Mouse (Mus musculus): ENCODE data around the gene Gsg1l. TPM values are rescaled to one million over a fixed set of nuclear protein-coding genes. Genes with fewer than 3 reads are reported as not detected.

Gsg1l gene
- polyA plus RNA-seq, 1 experiment = 0.05 TPM

- H3K4me3 ChIP-seq (ENCODE audit: extremely low read depth, insufficient read depth, insufficient read length) = no peak overlapping the region
- no peaks in the 10 kb centered on the region for H3K4me1 ChIP-seq (ENCODE audit: control insufficient read depth, insufficient read depth, insufficient read length)
- DNase-seq (ENCODE audit: low read depth in 1 of 2, low spot score in 2 of 2) = no peak
- H3K27me3 ChIP-seq (ENCODE audit: control insufficient read depth, insufficient read depth, low read length) = no peaks in the 10 kb centered on the region
- 87% methylated on average over 7 of the region's 7 CpGs for WGBS
- no peak overlapping the region for H3K27ac ChIP-seq (ENCODE audit: insufficient read depth, low read length)
- TF ChIP-seq CTCF (IDR thresholded peaks at IDR 0.05; ENCODE audit: extremely low read depth, insufficient read depth, insufficient read length, insufficient replicate concordance) (no peak), POLR2A (IDR thresholded peaks at IDR 0.05; ENCODE audit: low read depth, low read length) (no peak)
- H3K36me3 ChIP-seq (ENCODE audit: control insufficient read depth, insufficient read depth, low read length) = no peaks in the 10 kb centered on the region
Measured at GRCm38 (mm10) chr7:125989969-125990368, 92.2 kb downstream of the Gsg1l start.

- 78% methylated on average over 4 of the region's 4 CpGs for WGBS
- TF ChIP-seq CTCF (IDR thresholded peaks at IDR 0.05; ENCODE audit: extremely low read depth, insufficient read depth, insufficient read length, insufficient replicate concordance) = no peak
- no peak for TF ChIP-seq POLR2A (IDR thresholded peaks at IDR 0.05; ENCODE audit: low read depth, low read length)
- H3K36me3 ChIP-seq (ENCODE audit: control insufficient read depth, insufficient read depth, low read length) = no peaks in the 10 kb centered on the region
- H3K27me3 ChIP-seq (ENCODE audit: control insufficient read depth, insufficient read depth, low read length) = no peaks in the 10 kb centered on the region
- no peaks in the 10 kb centered on the region for H3K4me1 ChIP-seq (ENCODE audit: control insufficient read depth, insufficient read depth, insufficient read length)
- DNase-seq (ENCODE audit: low read depth in 1 of 2, low spot score in 2 of 2) = no peak
- H3K4me3 ChIP-seq (ENCODE audit: extremely low read depth, insufficient read depth, insufficient read length) = no peak overlapping the region
- no peak overlapping the region for H3K27ac ChIP-seq (ENCODE audit: insufficient read depth, low read length)
Measured at GRCm38 (mm10) chr7:125989489-125989888, 92.7 kb downstream of the Gsg1l start.

DNA sequence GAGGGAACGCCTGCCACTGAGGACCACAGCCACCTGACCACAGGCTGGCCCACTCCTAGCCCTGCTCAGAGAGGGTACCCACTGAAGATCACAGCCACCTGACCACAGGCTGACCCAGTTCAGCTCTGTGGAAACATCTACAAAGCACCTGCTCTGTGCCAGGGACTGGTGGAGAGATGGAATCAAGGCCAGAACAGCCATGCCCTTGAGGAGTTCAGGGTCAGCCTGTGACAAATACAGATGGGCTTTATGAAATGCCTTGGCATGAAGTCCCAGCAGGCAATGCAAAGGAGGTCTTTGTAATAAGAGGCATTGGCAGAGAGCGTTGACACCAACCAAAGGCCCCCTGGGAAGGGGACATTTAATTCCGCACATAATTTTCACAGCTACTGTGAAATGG is 93.9 kb downstream of the Gsg1l start:
- DNase-seq (ENCODE audit: low read depth in 1 of 2, low spot score in 2 of 2) = no peak
- Histone ChIP-seq H3K27ac (ENCODE audit: insufficient read depth, low read length) (no peak overlapping the region), H3K27me3 (ENCODE audit: control insufficient read depth, insufficient read depth, low read length) (no peaks in the 10 kb centered on the region), H3K4me1 (ENCODE audit: control insufficient read depth, insufficient read depth, insufficient read length) (no peaks in the 10 kb centered on the region), H3K4me3 (ENCODE audit: extremely low read depth, insufficient read depth, insufficient read length) (no peak overlapping the region), H3K36me3 (ENCODE audit: control insufficient read depth, insufficient read depth, low read length) (no peaks in the 10 kb centered on the region)
- TF ChIP-seq CTCF (IDR thresholded peaks at IDR 0.05; ENCODE audit: extremely low read depth, insufficient read depth, insufficient read length, insufficient replicate concordance) (no peak), POLR2A (IDR thresholded peaks at IDR 0.05; ENCODE audit: low read depth, low read length) (no peak)
- 95% methylated on average over 3 of the region's 3 CpGs for WGBS

- H3K36me3 ChIP-seq (ENCODE audit: control insufficient read depth, insufficient read depth, low read length) = no peaks in the 10 kb centered on the region
- no peak overlapping the region for H3K27ac ChIP-seq (ENCODE audit: insufficient read depth, low read length)
- 82% methylated on average over 3 of the region's 3 CpGs for WGBS
- no peaks in the 10 kb centered on the region for H3K4me1 ChIP-seq (ENCODE audit: control insufficient read depth, insufficient read depth, insufficient read length)
- no peak overlapping the region for H3K4me3 ChIP-seq (ENCODE audit: extremely low read depth, insufficient read depth, insufficient read length)
- DNase-seq (ENCODE audit: low read depth in 1 of 2, low spot score in 2 of 2) = no peak
- no peaks in the 10 kb centered on the region for H3K27me3 ChIP-seq (ENCODE audit: control insufficient read depth, insufficient read depth, low read length)
- TF ChIP-seq POLR2A (IDR thresholded peaks at IDR 0.05; ENCODE audit: low read depth, low read length) (no peak), CTCF (IDR thresholded peaks at IDR 0.05; ENCODE audit: extremely low read depth, insufficient read depth, insufficient read length, insufficient replicate concordance) (no peak)
Measured at GRCm38 (mm10) chr7:125987117-125987516, 95.1 kb downstream of the Gsg1l start.

- Histone ChIP-seq H3K27ac (ENCODE audit: insufficient read depth, low read length) (no peak overlapping the region), H3K36me3 (ENCODE audit: control insufficient read depth, insufficient read depth, low read length) (no peaks in the 10 kb centered on the region), H3K27me3 (ENCODE audit: control insufficient read depth, insufficient read depth, low read length) (no peaks in the 10 kb centered on the region), H3K4me1 (ENCODE audit: control insufficient read depth, insufficient read depth, insufficient read length) (no peaks in the 10 kb centered on the region), H3K4me3 (ENCODE audit: extremely low read depth, insufficient read depth, insufficient read length) (no peak overlapping the region)
- no peak for DNase-seq (ENCODE audit: low read depth in 1 of 2, low spot score in 2 of 2)
- no peak for TF ChIP-seq CTCF (IDR thresholded peaks at IDR 0.05; ENCODE audit: extremely low read depth, insufficient read depth, insufficient read length, insufficient replicate concordance)
- WGBS = 68% methylated on average over 10 of the region's 10 CpGs
Measured at GRCm38 (mm10) chr7:125985565-125985964, 96.6 kb downstream of the Gsg1l start.

GRCm38 (mm10) chr7:125983902-125984841 is 98.0 kb downstream of the Gsg1l start:
- DNase-seq (ENCODE audit: low read depth in 1 of 2, low spot score in 2 of 2) = no peak
- 54% methylated on average over 12 of the region's 12 CpGs for WGBS

DNA sequence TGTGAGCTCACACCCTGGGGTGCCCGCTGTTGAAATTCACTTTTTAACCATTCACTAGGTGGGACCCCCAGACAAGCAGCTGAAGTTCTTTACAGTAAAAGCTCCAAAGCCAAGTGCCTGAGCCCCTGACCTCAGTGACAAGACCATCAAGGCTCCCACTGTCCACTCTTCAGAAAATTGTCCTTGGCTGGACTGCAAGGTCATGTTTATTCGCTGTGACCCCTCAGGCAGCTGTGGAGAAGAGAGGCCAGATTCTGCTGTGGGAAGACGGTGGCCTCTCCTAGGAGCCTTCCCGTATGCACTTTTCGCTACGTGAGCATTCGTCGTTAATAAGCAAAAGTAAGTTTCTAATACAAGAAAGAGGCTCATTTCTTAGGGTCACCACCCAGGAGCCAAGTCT is 102.6 kb downstream of the Gsg1l start:
- Histone ChIP-seq H3K36me3 (ENCODE audit: control insufficient read depth, insufficient read depth, low read length) (no peaks in the 10 kb centered on the region), H3K4me1 (ENCODE audit: control insufficient read depth, insufficient read depth, insufficient read length) (no peaks in the 10 kb centered on the region), H3K27me3 (ENCODE audit: control insufficient read depth, insufficient read depth, low read length) (no peaks in the 10 kb centered on the region), H3K4me3 (ENCODE audit: extremely low read depth, insufficient read depth, insufficient read length) (no peak overlapping the region), H3K27ac (ENCODE audit: insufficient read depth, low read length) (no peak overlapping the region)
- no peak for DNase-seq (ENCODE audit: low read depth in 1 of 2, low spot score in 2 of 2)
- TF ChIP-seq CTCF (IDR thresholded peaks at IDR 0.05; ENCODE audit: extremely low read depth, insufficient read depth, insufficient read length, insufficient replicate concordance) = no peak
- TF ChIP-seq POLR2A (IDR thresholded peaks at IDR 0.05; ENCODE audit: low read depth, low read length) = no peak
- WGBS = 87% methylated on average over 8 of the region's 8 CpGs

More at GRCm38 (mm10) chr7:125983902-125984841, 98.0 kb downstream of the Gsg1l start:
- H3K36me3 ChIP-seq (ENCODE audit: control insufficient read depth, insufficient read depth, low read length) = no peaks in the 10 kb centered on the region
- TF ChIP-seq CTCF (IDR thresholded peaks at IDR 0.05; ENCODE audit: extremely low read depth, insufficient read depth, insufficient read length, insufficient replicate concordance) (no peak), POLR2A (IDR thresholded peaks at IDR 0.05; ENCODE audit: low read depth, low read length) (no peak)
- no peaks in the 10 kb centered on the region for H3K4me1 ChIP-seq (ENCODE audit: control insufficient read depth, insufficient read depth, insufficient read length)
- no peak overlapping the region for H3K27ac ChIP-seq (ENCODE audit: insufficient read depth, low read length)
- no peaks in the 10 kb centered on the region for H3K27me3 ChIP-seq (ENCODE audit: control insufficient read depth, insufficient read depth, low read length)
- H3K4me3 ChIP-seq (ENCODE audit: extremely low read depth, insufficient read depth, insufficient read length) = no peak overlapping the region
